Mouse (Mus musculus) midbrain, embryonic 14.5 days (tissue): ENCODE measurements around the gene Ralgps2. TPM values are rescaled to one million over a fixed set of nuclear protein-coding genes. Genes with fewer than 3 reads are reported as not detected.

Experiments
- ATAC-seq: fragments of 200-750 bp; cut with Nextera tagmentation; 2 replicates; pipeline ENCODE4 v1.8.0; 2017; ENCODE audit warnings: moderate number of reproducible peaks, moderate library complexity; ENCODE audit not compliant: low FRiP score, low TSS enrichment
- DNase-seq: peaks from one replicate; pipeline ENCODE4 v3.0.0-alpha.2; 2015
- H3K27ac ChIP-seq: fragments of 300-500 bp; sonication (generic); replicated peaks from 2 replicates; pipeline ENCODE4 v1.5.1; 2014; ENCODE audit warnings: mild to moderate bottlenecking, low read depth, low read length, moderate library complexity
- H3K27me3 ChIP-seq: fragments of 300-500 bp; sonication (generic); 2 replicates; pipeline ENCODE4 v1.6.1; 2014; ENCODE audit warnings: low read length, control low read depth, mixed read lengths; ENCODE audit not compliant: control insufficient read depth, insufficient read depth
- H3K36me3 ChIP-seq: fragments of 300-500 bp; sonication (generic); 2 replicates; pipeline ENCODE4 v1.6.1; 2014; ENCODE audit warnings: low read length, control low read depth; ENCODE audit not compliant: control insufficient read depth, insufficient read depth
- H3K4me1 ChIP-seq: fragments of 300-500 bp; sonication (generic); 2 replicates; pipeline ENCODE4 v1.6.1; 2014; ENCODE audit warnings: mild to moderate bottlenecking, antibody characterized with exemption, low read length, control low read depth; ENCODE audit not compliant: control insufficient read depth, insufficient read depth
- H3K4me2 ChIP-seq: fragments of 300-500 bp; sonication (generic); 2 replicates; pipeline ENCODE4 v1.6.1; 2014; ENCODE audit warnings: mild to moderate bottlenecking, low read length, moderate library complexity
- H3K4me3 ChIP-seq: fragments of 300-500 bp; sonication (generic); replicated peaks from 2 replicates; pipeline ENCODE4 v1.5.1; 2014; ENCODE audit warnings: low read depth, low read length
- H3K9ac ChIP-seq: fragments of 300-500 bp; sonication (generic); replicated peaks from 2 replicates; pipeline ENCODE4 v1.6.1; 2014; ENCODE audit warnings: mild to moderate bottlenecking, low read length, moderate library complexity
- H3K9me3 ChIP-seq: fragments of 300-500 bp; sonication (generic); 2 replicates; pipeline ENCODE4 v1.6.1; 2016; ENCODE audit warnings: low read length, control low read depth, mixed read lengths; ENCODE audit not compliant: control insufficient read depth
- WGBS: fragments of 180-500 bp; shearing (Covaris S2); extraction: QIAGEN DNeasy Blood & Tissue Kit; methylation state at CpG from one replicate; pipeline ENCODE4 v1.1.7; 2014; 5-methylcytosine and 5-hydroxymethylcytosine counted together
- polyA plus RNA-seq: library from polyadenylated mRNA; unstranded; fragments of >200 nt; fragmentation: Nextera tagmentation; extraction: Ambion mirVana; gene quantifications from 2 replicates; pipeline ENCODE4 v1.2.1, GENCODE M21; 2014

The Ralgps2 gene
- polyA plus RNA-seq, 1 experiment from 2014 or later, result 122 TPM

DNA sequence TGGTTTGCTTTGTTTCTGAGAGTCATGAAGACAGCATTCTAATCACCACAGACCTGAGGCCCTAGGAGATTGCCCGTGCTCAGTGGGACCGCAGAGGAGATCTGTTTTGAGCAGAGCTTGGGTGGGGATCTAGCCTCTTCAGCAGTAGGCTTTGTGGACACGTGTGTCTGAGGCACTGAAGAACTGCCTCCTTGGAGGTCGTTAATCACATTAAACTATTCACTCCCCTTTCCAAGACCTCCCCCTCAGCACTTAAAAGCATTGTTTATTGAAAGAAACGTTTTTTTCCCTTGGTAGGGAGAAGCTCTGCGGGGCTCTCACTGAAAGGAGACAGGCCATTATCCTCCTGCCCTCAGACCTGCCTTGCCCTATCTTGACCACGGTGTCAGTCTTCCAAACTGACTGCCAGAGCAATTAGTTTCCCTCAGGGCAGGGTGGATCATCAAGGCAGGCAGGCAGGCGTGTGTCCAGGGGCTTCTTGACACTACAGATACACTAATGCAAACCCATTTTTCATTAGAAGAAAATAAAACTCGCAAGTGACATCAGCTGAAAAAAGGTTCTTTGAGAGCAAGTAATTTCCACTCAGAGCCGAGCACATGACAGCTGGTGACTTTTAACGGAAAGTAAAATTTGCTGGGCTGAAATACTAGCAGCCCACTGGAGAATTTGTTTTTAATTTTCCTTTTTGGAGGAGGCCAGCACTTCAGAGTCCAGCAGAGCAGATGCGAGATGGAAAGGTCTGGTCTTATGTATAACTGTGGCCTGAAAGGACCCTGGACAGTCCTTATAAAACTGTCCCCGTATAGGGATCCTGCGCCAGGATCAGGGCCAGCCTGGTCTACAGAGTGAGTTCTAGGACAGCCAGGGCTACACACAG, 157.2 kb downstream of the Ralgps2 start:
- no peak overlapping the region for H3K4me3 ChIP-seq
- H3K36me3 ChIP-seq, result no peaks in the 10 kb centered on the region
- DNase-seq (peak; percentile 34), ATAC-seq (no peak)
- H3K4me2 ChIP-seq, result no peak overlapping the region
- peaks cover 27% of the 10 kb centered on the region for H3K4me1 ChIP-seq
- 24% methylated on average over 14 of the region's 14 CpGs for WGBS
- H3K27me3 ChIP-seq, result no peaks in the 10 kb centered on the region
- no peak overlapping the region for H3K9ac ChIP-seq
- H3K27ac ChIP-seq, result no peak overlapping the region
- H3K9me3 ChIP-seq, result no peaks in the 10 kb centered on the region

DNA sequence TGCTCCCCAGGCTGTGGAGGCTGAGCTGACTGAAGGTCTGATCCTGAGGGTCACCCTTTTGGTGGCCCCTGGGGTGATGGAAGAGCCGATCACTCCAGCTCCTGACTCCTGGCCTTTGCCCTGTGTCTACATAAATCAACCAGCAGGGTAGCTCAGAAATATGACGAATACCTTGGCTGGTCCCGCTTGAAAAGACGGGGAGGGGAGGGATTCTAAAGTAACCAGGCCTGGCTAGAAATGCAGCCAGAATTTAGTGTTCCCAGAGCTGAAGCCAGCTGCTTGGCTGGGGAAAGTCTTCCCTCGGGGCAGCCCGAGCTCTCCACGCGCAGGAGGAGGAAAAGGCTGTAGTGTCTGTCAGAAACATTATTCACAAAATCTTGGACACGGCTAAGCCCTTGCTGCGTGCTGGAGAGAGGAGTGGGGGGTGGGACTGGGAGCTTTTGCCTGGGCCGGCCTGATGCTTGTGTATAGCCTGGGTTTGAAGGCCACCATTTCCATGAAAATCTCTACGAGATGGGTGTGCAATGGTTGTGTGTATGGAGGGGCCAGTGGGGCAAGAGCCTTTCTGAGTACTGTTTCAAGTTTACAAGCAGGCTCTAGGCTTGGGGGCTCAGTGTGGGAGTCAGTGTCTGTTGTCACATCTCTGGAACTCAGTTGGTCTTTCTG, 158.2 kb downstream of the Ralgps2 start:
- no peak overlapping the region for H3K9ac ChIP-seq
- peak overlapping the region; percentile 11; the same call in 1 of the 2 replicates for H3K4me2 ChIP-seq
- peak overlapping the region; percentile 60 for H3K27ac ChIP-seq
- WGBS, result 10% methylated on average over 12 of the region's 12 CpGs
- H3K4me3 ChIP-seq, result no peak overlapping the region
- H3K9me3 ChIP-seq, result no peaks in the 10 kb centered on the region
- no peaks in the 10 kb centered on the region for H3K27me3 ChIP-seq
- H3K4me1 ChIP-seq, result peaks cover 27% of the 10 kb centered on the region
- peak; percentile 61 for ATAC-seq
- H3K36me3 ChIP-seq, result no peaks in the 10 kb centered on the region
- peak; percentile 75 for DNase-seq

DNA sequence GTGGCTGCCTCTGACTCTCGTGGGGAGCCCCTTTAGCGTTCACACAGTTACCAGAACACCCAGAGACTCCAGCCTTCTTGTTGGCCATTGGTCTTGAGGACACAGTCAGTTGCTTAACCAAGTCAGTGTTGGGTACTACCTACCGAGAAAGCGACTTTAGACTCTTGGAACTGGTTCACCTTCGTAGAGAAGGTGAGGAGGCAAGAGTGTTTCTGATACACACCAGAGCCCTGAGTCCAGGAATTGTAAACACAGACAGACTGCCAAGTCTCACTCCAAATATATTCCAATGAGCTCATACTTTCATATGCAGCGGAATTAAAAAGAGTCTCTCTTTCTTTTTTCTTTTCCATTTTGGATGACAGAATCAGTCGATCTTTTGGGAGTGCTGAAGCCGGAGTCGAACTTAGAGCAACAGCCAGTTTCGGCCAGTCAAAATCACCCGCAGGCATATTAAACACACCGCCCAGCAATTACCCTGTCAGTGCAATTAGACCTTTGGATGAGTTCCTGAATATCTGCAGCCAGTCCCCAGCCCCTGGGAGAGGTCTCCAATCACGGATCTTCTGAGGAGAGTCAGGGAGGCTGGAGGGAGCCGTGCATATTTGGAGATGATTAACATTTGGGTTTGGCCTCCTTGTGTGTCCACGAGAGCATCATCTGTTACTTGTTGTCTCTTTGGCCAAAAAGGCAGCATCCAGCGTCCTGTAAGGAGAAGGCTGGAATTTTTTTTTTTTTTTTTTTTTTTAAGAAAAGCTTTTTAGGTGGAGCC, 159.0 kb downstream of the Ralgps2 start:
- DNase-seq (peak; percentile 35), ATAC-seq (no peak)
- no peaks in the 10 kb centered on the region for H3K27me3 ChIP-seq
- 62% methylated on average over 16 of the region's 16 CpGs for WGBS
- H3K4me2 ChIP-seq, result no peak overlapping the region
- peaks cover 27% of the 10 kb centered on the region for H3K4me1 ChIP-seq
- no peaks in the 10 kb centered on the region for H3K36me3 ChIP-seq
- H3K27ac ChIP-seq, result peak overlapping the region; percentile 60; the same call in 1 of the 2 replicates
- no peaks in the 10 kb centered on the region for H3K9me3 ChIP-seq
- no peak overlapping the region for H3K4me3 ChIP-seq
- no peak overlapping the region for H3K9ac ChIP-seq

DNA sequence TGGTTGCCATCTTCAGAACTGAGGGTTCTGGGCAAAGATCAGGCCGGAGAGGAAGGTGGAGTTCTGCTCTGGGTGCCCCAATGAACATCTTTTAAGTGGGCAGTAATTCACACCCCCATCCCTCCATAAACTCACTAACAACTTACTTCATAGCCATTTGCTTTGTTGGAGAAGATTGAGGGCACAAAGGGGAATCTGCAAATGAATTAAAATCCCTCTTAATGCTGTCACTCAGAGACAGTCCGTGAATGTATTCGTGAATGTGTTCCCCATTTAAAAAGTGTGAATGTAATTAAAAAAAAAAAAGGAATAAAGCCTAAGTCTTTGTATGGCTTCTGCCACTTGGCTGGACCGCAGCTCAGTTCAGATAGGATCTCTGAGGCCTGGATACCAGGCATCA, 159.8 kb downstream of the Ralgps2 start:
- H3K36me3 ChIP-seq, result no peaks in the 10 kb centered on the region
- H3K9ac ChIP-seq, result no peak overlapping the region
- 12% methylated on average over 4 of the region's 4 CpGs for WGBS
- H3K9me3 ChIP-seq, result no peaks in the 10 kb centered on the region
- no peak overlapping the region for H3K4me2 ChIP-seq
- ATAC-seq (no peak), DNase-seq (no peak)
- no peak overlapping the region for H3K4me3 ChIP-seq
- H3K27me3 ChIP-seq, result no peaks in the 10 kb centered on the region
- H3K4me1 ChIP-seq, result peaks cover 27% of the 10 kb centered on the region
- H3K27ac ChIP-seq, result no peak overlapping the region

DNA sequence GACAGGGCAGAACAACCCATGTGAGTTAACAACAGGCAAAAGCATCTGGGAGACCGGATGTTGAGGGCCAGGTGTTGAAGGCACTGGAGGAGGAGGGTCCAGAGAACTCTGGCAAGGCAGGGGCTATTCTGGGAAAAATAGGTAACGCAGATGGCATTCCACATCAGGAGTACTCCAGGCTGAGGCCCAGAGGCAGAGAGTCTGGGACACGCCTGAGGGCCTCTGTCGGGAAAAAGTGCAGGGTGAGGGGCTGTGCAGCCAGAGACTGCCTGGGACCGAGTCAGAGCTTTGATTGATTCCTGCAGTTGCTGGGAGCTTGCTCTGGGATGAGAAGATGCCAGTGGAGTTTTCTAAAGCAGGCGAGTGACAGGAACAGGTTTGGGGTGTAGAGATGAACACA, 160.4 kb downstream of the Ralgps2 start:
- Histone ChIP-seq H3K4me2 (no peak overlapping the region), H3K4me3 (no peak overlapping the region), H3K9ac (no peak overlapping the region), H3K27ac (no peak overlapping the region), H3K9me3 (no peaks in the 10 kb centered on the region), H3K36me3 (no peaks in the 10 kb centered on the region), H3K4me1 (peaks cover 27% of the 10 kb centered on the region), H3K27me3 (no peaks in the 10 kb centered on the region)
- no peak for DNase-seq
- 33% methylated on average over 6 of the region's 6 CpGs for WGBS
- no peak for ATAC-seq

DNA sequence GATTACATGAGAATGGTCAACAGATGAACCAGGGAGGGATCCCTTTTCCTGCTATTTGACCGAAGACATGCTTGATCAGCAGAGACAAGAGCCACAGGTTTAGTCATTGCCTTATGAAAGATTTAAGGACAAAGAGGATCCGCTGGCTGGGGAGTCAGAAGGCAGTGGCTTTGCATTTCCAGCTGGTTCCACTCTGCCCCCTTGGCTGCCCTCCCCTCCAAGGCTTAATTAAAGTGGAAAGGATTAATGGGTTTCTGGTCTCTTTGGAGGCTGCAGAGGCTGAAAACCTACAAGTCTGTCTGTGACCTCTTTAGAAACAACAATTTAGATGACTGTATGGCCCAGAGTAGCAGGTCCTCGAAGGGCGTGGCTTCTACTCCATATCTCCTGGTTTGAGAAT, 161.5 kb downstream of the Ralgps2 start:
- no peak overlapping the region for H3K4me2 ChIP-seq
- 55% methylated on average over 4 of the region's 4 CpGs for WGBS
- no peaks in the 10 kb centered on the region for H3K9me3 ChIP-seq
- no peak overlapping the region for H3K4me3 ChIP-seq
- no peak overlapping the region for H3K27ac ChIP-seq
- peaks cover 27% of the 10 kb centered on the region for H3K4me1 ChIP-seq
- no peak for ATAC-seq
- no peaks in the 10 kb centered on the region for H3K36me3 ChIP-seq
- H3K9ac ChIP-seq, result no peak overlapping the region
- DNase-seq, result no peak
- no peaks in the 10 kb centered on the region for H3K27me3 ChIP-seq

DNA sequence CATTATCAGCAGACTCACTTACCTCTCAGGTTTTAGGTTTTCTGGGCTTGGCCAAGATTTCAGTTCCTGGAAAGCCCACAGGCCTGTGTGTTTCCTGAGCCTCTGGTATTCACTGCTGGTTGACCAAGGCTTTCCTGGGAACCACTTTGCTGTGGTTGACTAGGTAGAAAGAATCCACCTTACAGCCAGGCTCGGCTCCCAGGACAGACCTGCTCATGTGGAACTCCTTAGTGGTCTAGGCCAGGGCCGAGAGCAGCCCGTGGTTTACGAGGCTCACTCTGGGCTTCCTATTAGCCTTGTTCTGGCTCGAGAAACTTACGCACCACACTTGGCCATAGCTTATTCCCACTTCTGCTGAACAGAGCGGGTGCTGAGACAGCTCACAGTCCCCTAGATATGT, 163.4 kb downstream of the Ralgps2 start:
- H3K9me3 ChIP-seq, result no peaks in the 10 kb centered on the region
- WGBS, result 79% methylated on average over 7 of the region's 7 CpGs
- H3K4me3 ChIP-seq, result no peak overlapping the region
- no peak overlapping the region for H3K4me2 ChIP-seq
- H3K4me1 ChIP-seq, result peaks cover 12% of the 10 kb centered on the region
- H3K9ac ChIP-seq, result no peak overlapping the region
- H3K27me3 ChIP-seq, result no peaks in the 10 kb centered on the region
- H3K27ac ChIP-seq, result no peak overlapping the region
- DNase-seq (no peak), ATAC-seq (no peak)
- H3K36me3 ChIP-seq, result no peaks in the 10 kb centered on the region

DNA sequence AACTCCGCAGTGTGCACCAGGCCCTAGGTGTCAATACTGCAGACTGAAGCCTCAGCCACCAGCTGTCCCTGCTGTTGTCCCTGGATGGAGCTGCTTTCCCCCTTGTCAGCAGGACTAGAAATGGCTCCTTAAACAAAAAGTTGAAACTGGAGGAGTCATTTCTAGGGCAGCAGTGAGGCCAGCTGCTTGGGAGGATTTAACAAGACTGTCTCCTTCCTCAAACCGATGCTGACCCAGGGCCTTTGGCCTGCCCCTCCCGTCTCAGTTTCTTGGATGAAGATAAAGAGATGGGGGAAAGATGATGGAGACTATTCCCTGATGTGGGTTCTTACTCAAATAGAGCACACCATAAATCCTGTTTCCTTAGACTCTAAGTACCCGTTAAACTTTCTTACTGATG, 164.2 kb downstream of the Ralgps2 start:
- DNase-seq (no peak), ATAC-seq (no peak)
- Histone ChIP-seq H3K4me2 (no peak overlapping the region), H3K4me3 (no peak overlapping the region), H3K4me1 (peaks cover 10% of the 10 kb centered on the region; the same call in 1 of the 2 replicates), H3K36me3 (no peaks in the 10 kb centered on the region), H3K27me3 (no peaks in the 10 kb centered on the region), H3K9ac (no peak overlapping the region), H3K9me3 (no peaks in the 10 kb centered on the region), H3K27ac (no peak overlapping the region)
- 90% methylated on average over 4 of the region's 4 CpGs for WGBS
